Mouse (Mus musculus) heart, adult 2 months (tissue): ENCODE results near the gene Chrna9. TPM values are rescaled to one million over a fixed set of nuclear protein-coding genes. Genes with fewer than 3 reads are reported as not detected.
A peak's percentile ranks its signal among the peaks of the same experiment; 100 is the strongest.

ENCODE experiments used
- DNase-seq, 2 experiments: peaks; one replicate each; pipeline ENCODE4 v3.0.0; 2021
- H3K27ac ChIP-seq: fragments of 200-600 bp; 2 replicates; pipeline ENCODE4 v1.8.1; 2022
- H3K27me3 ChIP-seq: fragments of 200-500 bp; 2 replicates; pipeline ENCODE4 v1.6.1; 2012; ENCODE audit warnings: mild to moderate bottlenecking, low read length, inconsistent platforms, mixed read lengths; ENCODE audit not compliant: control insufficient read depth, insufficient read depth
- H3K36me3 ChIP-seq: fragments of 200-500 bp; 2 replicates; pipeline ENCODE4 v1.6.1; 2012; ENCODE audit warnings: low read length, inconsistent platforms; ENCODE audit not compliant: control insufficient read depth, insufficient read depth
- H3K4me1 ChIP-seq: fragments of 200-500 bp; 2 replicates; pipeline ENCODE4 v1.6.1; 2011; ENCODE audit warnings: low read length; ENCODE audit not compliant: control insufficient read depth, insufficient read depth
- H3K4me3 ChIP-seq: fragments of 200-600 bp; 2 replicates; pipeline ENCODE4 v1.8.1; 2022
- H3K79me2 ChIP-seq: fragments of 200-500 bp; replicated peaks from 2 replicates; pipeline ENCODE4 v1.6.1; 2012; ENCODE audit warnings: mild to moderate bottlenecking, inconsistent platforms, low read length, moderate library complexity, mixed read lengths; ENCODE audit not compliant: control insufficient read depth, insufficient read depth
- H3K9ac ChIP-seq: fragments of 200-500 bp; 2 replicates; pipeline ENCODE4 v1.6.1; 2012; ENCODE audit warnings: low read depth, mild to moderate bottlenecking, control low read depth, inconsistent platforms, low read length, mixed read lengths
- CTCF ChIP-seq: fragments of 200-600 bp; IDR thresholded peaks from 2 replicates; pipeline ENCODE4 v1.8.1; 2022; ENCODE audit warnings: antibody characterized with exemption, mild to moderate bottlenecking, moderate library complexity
- EP300 ChIP-seq: fragments of 200-500 bp; IDR thresholded peaks from 2 replicates; pipeline ENCODE4 v1.6.1; 2011; ENCODE audit warnings: low read depth, low read length, control low read depth; ENCODE audit not compliant: insufficient read depth
- POLR2A ChIP-seq: fragments of 200-500 bp; IDR thresholded peaks from 2 replicates; pipeline ENCODE4 v1.6.1; 2011; ENCODE audit warnings: mild to moderate bottlenecking, low read depth, low read length, control low read depth; ENCODE audit not compliant: insufficient read depth
- WGBS: fragments of 180-500 bp; shearing (Covaris S2); methylation state at CpG from one replicate; pipeline ENCODE4 v1.1.7; 2018; 5-methylcytosine and 5-hydroxymethylcytosine counted together
- intact Hi-C: fragments of 180-260 bp; cut with DNase I; formaldehyde crosslinking; loops from one replicate; pipeline ENCODE4 v1.15.1; 2025
- polyA plus RNA-seq: library from polyadenylated mRNA; depleted of rRNA; stranded (reverse); fragments of >200 nt; gene quantifications from 2 replicates; pipeline ENCODE4 v1.2.3, GENCODE M21; 2012
- total RNA-seq, 2 experiments: library from RNA; stranded (reverse); gene quantifications; 2 replicates each; pipeline ENCODE4 v1.2.3; 2021

Chrna9 gene
- total and polyA plus RNA-seq, 3 experiments = 0.18 to 0.52 TPM; not detected in 1

- no peak for DNase-seq
- Histone ChIP-seq H3K27ac (no peak overlapping the region), H3K27me3 (no peaks in the 10 kb centered on the region), H3K4me1 (no peaks in the 10 kb centered on the region), H3K4me3 (no peak overlapping the region), H3K9ac (no peak overlapping the region), H3K36me3 (no peaks in the 10 kb centered on the region), H3K79me2 (no peaks in the 10 kb centered on the region)
- intact Hi-C loops = no loop called here
- WGBS = 64% methylated on average over 6 of the region's 6 CpGs
- TF ChIP-seq EP300 (no peak), CTCF (no peak)
Observed at GRCm38 (mm10) chr5:65950236-65950635, 15.5 kb downstream of the Chrna9 start.

DNA sequence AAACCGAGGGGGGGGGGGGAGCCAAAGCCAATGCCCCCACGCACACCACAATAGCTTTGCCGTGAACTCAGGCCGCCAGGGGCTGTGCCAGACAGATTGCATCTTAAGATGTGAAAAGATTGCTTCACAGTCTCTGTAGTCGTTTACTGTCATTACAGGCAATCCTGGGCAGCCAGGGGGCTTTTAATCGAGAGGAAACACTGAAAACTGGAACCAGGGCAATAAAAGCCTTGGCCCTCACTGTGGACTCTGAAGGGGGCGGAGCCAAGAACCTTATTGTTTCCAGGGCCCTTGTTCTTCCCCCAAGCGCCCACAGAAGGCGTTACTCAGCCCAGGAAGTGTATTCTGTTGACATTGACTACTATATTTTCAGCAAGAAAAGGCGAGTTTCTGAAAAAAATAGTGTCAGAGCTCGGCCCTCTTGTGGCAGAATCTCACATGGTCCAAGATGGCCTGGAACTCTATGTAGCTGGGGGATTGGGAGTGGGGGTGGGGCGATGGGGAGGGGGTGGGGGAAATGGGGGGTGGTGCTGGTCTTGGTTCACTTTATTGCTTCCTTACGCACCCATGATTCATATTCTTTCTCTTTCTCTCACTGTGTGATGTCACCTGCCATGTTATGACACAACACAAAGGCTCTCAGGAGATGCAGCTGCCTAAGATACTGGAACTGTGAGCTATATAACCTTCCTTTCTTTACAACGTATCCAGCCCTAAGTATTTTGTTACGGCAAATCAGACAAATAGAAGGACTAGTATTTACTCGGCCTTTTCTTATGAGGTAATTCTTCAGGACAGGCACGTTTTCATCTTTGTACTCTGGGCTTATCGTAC lies 16.2 kb downstream of the Chrna9 start:
- TF ChIP-seq POLR2A = no peak
- TF ChIP-seq EP300 = no peak
- 74% methylated on average over 18 of the region's 18 CpGs for WGBS
- intact Hi-C loops = no loop called here
- Histone ChIP-seq H3K27ac (no peak overlapping the region), H3K9ac (no peak overlapping the region), H3K79me2 (no peaks in the 10 kb centered on the region), H3K36me3 (no peaks in the 10 kb centered on the region), H3K4me3 (no peak overlapping the region), H3K27me3 (no peaks in the 10 kb centered on the region), H3K4me1 (no peaks in the 10 kb centered on the region)
- DNase-seq = peak in 1 of 2 experiments; percentile 32

GRCm38 (mm10) chr5:65951513-65951909 lies 16.8 kb downstream of the Chrna9 start:
- no peak overlapping the region for H3K9ac ChIP-seq
- no peaks in the 10 kb centered on the region for H3K79me2 ChIP-seq
- intact Hi-C loops = no loop called here
- no peak for DNase-seq
- H3K4me3 ChIP-seq = no peak overlapping the region
- WGBS = 73% methylated on average over 4 of the region's 4 CpGs
- TF ChIP-seq POLR2A (no peak), CTCF (peak; percentile 47)
- H3K36me3 ChIP-seq = no peaks in the 10 kb centered on the region
- H3K4me1 ChIP-seq = no peaks in the 10 kb centered on the region
- H3K27me3 ChIP-seq = no peaks in the 10 kb centered on the region
- no peak overlapping the region for H3K27ac ChIP-seq

DNA sequence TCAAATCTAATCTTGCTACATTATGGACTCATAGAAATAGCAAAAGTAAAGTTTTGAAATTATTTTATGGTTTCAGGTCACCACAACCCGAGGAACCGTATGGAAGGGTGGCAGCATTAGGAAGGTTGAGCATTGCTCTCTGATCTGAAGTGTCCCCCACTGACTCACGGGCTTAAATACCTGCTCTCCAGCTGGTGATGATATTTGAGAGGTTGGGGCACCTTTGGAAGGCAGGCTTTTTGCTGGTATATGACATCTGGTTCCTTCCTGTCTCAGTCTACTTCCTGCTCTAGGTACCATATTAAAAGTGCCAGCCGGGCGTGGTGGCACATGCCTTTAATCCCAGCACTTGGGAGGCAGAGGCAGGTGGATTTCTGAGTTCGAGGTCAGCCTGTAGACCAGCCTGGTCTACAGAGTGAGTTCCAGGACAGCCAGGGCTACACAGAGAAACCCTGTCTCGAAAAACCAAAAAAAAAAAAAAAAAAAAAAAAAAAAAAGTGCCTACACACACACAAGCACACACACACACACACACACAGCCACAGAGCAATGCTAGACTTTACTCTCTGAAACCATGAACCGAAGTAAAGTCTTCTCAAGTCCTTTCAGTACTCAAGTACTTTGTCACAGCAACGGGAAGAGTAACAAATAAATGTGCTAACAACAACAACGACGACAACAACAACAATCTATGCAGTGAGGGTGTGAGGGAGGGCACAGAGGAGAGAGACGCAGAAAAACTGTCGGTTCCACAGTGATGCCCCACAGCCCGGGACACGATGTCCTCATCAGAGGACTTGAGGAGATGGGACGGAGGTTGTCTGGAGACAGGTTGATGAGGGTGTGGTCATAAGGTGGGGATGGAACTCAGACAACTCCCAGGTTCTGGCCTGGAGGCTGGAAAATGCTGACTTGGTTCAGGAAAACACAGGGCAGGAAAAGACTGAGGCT lies 19.7 kb downstream of the Chrna9 start:
- TF ChIP-seq CTCF (no peak), POLR2A (no peak), EP300 (no peak)
- H3K27me3 ChIP-seq = no peaks in the 10 kb centered on the region
- no peak overlapping the region for H3K27ac ChIP-seq

GRCm38 (mm10) chr5:65955343-65956143 lies 20.8 kb downstream of the Chrna9 start:
- 17% methylated on average over 23 of the region's 23 CpGs for WGBS
- peak; percentile 87 to 88 for DNase-seq
- TF ChIP-seq POLR2A (no peak), CTCF (peak; percentile 92), EP300 (no peak)
- H3K79me2 ChIP-seq = no peaks in the 10 kb centered on the region
- H3K36me3 ChIP-seq = no peaks in the 10 kb centered on the region
- no peak overlapping the region for H3K27ac ChIP-seq
- H3K9ac ChIP-seq = no peak overlapping the region; the same call in 1 of the 2 replicates
- no peaks in the 10 kb centered on the region for H3K4me1 ChIP-seq
- intact Hi-C loops = no loop called here
- H3K27me3 ChIP-seq = no peaks in the 10 kb centered on the region
- H3K4me3 ChIP-seq = peak overlapping the region; percentile 47

More for the DNA sequence above, 19.7 kb downstream of the Chrna9 start:
- H3K4me1 ChIP-seq = no peaks in the 10 kb centered on the region
- 89% methylated on average over 16 of the region's 16 CpGs for WGBS
- intact Hi-C loops = no loop called here
- no peak for DNase-seq
- no peak overlapping the region for H3K9ac ChIP-seq
- H3K4me3 ChIP-seq = no peak overlapping the region
- no peaks in the 10 kb centered on the region for H3K36me3 ChIP-seq
- H3K79me2 ChIP-seq = no peaks in the 10 kb centered on the region
